Mouse (Mus musculus): Measurements from ENCODE around the gene Alg2.

Gene Alg2

DNA sequence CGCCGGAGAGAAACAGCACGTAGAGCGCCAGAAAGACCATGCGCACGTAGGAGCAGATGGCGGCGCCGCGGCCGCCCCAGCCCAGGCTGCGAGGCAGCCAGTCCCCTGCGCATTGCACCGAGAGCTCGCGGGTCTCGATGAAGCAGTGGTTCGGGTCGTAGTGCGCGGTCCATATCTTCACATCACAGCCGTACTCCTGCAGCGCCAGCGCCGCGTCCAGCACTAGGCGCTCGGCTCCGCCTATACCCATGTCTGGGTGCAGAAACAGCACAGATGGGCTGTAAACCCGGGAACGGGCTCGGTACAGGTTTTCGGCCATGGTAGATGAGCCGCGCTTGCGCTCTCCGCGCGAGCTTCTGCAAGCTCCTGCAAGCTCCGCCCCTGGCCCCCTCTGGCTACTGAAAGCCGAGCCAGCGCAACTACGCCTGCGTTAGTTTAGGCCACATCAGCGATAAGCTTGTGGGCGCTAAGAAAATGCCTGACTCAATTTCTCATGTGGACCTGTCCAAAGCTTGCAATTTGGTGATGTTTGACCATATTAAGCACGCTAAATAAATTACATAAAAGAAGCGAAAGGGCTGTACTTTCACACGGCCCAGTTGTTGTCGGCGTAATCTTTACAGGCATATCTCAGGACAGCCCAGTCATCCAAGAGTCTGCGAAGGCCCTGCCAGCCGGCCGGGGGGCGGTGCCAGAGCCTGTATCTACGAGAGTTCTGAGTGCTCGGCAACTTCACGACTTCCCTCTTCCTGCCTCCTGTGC, at the start of gene Alg2, which contains the start of gene Sec61b:
TSS of gene Alg2 (minus strand) at position 366 of the 762 bp plus-strand sequence.
TSS of gene Sec61b (plus strand) at position 691 of the 762 bp plus-strand sequence.
- DNase-seq: peak; percentile 99

DNA sequence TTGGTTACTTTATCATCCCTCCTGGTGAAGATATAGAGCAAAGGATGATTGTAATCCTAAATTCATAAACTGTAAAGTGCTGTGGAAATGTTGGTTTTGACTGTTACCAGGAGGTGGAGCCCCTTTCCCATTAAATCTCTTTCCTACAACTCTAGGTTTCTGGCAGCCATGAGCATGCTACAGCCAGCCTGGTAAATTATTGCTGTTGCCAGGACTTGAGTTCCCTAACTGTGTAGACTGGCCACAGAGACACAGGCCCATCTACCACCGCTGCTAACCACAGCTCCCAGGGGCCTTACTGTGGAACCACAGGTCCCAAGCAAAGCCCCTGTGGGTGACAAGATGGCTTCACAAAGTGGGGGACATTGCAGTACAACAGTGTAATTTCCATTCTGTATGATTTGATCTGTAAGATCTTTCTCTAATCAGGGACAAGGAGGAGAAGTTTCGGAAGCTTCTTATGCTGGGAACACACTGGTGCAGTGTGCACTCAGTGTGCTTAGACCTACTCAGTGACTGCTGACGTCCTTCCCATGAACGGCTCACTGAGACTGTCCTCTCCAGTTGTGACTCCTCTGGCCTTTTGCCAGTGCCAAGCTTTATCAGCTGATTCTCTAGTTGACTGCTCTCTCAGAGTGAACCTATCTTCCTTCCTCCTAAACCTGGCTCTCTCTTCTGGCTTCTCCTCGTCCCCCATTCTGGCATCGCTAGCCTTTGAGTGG, 47.9 kb upstream of the Alg2 start:
- DNase-seq: peak; percentile 36

DNA sequence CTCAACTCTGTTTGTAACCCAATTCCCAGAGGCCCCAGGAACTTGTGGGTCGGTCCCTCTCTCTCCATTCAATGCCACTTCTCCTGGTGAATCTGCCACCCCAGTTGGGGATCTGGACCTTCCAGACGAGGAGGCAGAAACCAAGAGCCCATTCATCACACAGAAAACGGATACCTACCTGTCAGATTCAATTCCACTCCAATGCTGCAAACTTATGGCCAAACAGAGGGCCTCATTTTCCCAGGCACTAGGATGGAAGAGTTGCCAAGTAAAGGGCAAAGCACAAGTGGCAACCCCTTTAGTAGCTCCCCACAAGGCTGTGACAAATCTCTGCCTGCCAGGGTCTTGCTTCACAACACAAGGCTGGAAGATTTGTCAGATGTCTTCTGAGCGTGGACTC, 45.9 kb upstream of the Alg2 start:
- DNase-seq: no peak

DNA sequence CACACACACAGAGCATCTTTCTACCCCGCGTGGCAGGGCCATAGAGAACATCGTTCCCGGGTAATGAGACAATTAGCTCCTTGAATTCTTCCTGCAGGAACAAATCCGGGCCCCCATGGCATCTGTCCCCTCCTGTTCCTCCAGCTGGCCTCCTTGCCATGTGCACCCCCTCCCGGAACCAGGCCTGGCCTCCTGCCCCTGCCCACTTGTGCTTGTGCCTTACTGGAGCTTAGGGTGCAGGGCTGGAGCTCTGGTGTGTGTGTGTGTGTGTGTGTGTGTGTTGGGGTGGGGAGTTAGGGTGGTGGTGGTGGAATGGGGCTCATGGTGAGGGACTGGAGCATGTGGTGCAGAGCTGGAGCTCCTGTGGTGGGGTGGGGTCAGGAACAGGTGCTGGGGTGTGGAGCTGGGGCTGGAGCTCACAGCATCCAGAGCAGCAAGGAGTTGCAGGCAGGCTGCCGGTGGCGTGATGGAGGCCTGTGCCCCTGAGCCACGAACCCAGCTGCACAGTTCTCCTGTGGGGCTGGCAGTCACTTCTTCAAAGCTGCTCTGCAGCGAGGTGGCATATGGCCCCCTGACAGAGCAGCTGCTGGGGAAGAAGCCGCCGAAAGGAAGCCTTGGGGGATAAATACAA, 44.5 kb upstream of the Alg2 start:
- DNase-seq: peak; percentile 66

DNA sequence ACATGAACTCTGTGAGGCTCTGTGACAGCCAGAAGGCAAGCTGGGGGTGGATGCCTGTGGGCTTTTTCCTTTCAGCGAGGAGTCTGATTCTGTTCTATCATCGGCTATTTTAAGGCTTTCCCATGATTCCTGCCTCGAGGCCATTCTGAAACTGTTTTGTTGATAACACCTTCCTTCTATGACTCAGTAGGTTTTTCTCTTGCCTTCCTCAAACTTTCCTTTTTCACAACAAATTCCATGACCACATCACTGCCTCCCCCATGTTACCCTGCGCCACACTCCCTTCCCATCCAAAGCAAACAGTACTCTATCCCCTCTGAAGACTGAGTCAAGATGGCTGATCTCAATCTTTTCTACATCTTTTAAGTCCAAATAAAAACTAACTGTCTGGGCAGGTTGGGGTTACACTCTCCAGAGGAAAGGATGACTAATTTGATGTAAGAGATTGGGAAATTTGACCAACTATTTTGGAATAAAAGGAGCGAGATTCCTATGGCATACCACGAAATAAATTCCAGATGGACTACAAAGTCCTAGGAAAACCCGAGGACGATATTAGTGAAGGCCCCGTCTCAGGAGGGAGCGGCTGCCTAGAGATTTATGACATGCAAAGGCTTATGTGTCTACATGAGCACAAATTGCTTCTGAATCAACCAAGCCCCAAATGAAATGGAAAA, 30.8 kb upstream of the Alg2 start:
- DNase-seq: no peak

DNA sequence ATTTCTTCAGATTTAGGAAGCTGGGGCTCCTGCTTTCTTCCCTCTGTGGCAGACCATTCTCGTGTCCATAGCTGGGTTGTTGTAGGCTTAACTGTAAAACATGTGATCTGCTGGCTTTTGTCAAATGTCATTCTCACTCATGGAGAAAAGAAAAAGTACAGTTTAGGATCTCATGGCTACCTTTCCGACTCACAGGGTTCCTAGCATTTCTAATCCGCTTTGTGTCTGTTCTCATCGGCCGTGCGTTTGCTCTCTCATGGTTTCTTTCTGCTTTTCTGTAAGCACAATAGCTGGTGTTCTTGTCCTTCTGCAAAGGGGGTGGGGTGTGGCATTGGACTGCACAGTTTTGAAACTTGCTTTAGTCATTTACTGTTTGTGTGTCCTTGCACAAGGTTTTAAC, 28.9 kb upstream of the Alg2 start:
- DNase-seq: no peak

DNA sequence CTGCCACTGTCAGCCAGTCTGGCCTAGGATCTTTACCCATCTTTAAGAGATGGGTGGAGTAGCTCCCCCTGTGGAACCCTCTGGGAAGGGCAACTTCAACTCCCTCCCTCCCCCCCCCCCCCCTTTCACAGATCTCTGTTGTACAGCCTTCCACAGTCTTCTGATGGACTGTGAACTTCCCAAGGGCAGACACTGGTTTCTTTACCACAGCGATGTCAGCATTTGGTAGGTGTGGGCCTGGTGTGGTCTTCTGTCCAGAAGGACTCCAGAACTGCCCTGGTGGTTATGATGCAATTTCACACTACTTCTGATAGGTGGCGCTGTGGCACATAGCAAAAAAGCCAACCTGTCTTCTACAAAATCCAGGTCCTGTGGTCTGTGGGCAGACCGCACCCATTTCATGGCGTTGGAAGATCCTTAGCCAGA, 28.4 kb upstream of the Alg2 start:
- peak; percentile 75 for DNase-seq

DNA sequence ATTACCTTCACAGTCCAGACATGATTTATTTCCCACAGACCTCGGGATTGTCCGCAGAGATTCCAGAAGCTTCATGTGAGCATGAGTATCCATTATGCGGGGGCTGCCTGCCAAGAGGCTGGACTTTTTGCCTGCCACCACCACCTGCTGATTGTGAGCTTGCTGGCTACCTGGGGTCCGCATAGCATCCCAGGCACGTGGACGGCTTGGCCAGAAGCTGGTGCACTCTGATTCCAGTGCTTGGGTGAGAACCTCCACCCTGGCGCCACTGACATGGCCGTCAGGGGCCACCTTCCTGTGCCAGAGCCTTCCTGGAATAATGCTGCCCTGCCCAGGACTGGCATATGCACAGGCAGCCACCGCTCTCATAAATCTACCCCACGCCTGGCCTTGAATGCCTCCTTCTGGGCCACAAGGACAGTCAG, 25.0 kb upstream of the Alg2 start:
- no peak for DNase-seq

DNA sequence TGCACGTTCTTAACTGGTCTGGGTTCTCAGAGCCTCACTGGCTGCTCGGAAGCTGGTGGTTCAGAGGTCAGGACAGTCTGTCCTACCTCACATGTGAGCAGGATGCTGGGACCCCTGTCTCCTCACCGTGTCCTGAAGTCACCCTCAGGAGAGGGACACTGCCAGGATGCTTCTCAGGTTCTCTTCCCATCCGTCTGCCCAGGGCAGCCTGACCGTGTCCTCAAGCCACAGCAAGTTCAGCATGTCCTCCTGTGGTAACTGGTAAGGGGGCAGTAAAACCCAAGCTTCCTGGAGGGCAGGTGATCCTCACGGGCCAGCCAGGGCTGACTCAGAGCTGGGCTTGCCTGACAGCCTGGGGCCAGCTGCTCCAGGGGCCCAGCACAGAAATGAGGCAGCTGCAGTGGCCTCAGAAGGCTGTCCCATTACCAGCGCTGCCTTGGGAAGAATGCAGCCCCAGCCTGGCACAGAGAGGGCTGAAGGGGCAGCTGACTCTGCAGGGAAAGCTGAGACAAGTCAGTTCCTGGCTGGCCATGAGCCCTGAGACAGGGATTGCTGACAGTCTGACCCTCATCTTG, 23.8 kb upstream of the Alg2 start:
- no peak for DNase-seq

DNA sequence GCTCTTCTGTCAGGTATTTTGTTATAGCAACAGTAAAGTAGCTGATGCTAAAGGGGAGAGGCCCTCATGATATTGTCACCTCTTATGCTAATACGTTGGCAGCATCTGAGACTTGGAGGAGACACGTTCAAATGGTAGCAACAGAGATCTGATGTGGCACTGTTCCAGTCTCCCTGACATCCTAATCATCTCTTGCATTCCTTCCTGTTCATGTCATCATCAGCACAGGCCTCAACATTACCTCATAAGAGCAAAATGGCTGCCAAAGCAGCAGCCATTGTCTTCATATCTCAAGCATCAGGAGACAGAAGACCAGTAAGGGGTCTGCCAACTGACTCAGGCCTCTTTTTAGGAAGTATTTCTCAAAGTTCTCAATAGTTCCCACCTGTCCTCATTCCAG, 20.6 kb upstream of the Alg2 start:
- no peak for DNase-seq

DNA sequence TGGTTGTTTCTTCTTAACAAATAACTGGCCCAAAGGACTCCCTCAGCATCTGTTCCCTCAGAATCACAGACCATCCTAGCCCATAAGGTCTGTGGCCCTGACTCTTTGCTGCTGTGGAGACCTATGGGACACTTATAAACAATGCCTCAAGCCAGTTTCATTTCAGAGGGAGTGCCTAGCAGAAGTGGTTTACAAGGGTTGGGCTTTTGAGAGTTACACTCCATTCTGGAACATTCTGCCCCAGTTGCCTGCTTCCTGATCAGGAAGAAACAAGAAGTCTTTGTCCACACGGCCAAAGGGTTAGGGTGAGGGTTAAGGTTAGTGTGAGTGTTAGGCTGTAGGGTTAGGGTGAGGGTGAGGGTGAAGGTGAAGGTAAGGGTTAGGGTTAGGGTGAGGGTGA, 20.0 kb upstream of the Alg2 start:
- no peak for DNase-seq

DNA sequence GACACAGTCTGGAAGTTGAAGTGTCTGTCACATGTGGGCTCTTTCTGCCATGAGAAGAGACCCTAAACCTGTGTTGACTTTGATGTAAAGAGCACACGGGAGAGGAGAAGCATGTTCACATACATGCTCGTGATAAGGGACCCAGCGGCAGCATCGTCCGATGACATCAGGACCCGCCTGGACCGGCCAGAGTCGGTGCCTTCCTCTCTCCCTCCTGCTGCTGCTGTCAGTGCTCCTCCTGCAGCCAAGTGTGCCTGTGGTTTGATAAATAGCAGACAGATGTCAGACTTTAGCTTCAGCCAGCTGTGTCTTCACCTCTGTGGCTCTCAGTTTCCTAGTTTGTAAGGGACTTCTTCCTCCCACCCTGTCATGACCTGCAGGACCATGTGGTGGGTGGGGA, 19.3 kb upstream of the Alg2 start:
- no peak for DNase-seq

DNA sequence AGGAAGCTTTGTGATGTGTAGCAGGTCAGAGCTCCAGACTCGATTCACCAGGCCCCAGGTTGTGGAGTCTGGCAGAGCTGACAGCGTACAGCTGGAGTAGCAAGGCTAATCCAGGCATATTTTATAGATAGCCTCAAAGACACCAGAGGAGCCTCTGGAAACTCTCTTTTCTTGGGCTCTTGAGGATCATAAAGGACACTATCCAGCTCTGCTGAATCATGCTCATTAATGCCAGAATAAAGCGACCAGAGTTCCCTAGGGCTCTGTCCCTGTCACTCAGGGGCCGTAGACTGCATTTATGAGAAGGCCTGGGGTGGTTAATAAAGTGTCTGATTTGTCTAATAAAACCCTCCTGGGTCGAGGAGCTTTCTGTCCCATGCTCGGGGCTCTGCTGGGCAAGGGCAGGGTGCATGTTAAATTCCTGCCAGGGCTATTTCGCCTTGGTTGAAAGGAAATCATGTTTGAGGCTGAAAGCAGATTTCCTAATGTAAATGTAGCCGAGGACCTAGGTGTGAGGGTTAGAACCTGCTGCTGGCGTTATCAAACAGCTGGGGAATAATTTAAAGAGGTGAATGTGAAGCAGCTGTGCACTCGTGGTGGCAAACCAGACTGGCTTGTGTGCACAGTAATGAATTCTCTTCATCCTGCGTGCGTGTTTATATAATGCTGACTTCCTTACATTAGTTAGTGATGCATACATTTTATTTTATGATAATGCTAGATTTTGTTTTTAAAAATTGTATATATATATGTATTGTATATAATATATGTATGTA, 18.4 kb upstream of the Alg2 start:
- DNase-seq: no peak

DNA sequence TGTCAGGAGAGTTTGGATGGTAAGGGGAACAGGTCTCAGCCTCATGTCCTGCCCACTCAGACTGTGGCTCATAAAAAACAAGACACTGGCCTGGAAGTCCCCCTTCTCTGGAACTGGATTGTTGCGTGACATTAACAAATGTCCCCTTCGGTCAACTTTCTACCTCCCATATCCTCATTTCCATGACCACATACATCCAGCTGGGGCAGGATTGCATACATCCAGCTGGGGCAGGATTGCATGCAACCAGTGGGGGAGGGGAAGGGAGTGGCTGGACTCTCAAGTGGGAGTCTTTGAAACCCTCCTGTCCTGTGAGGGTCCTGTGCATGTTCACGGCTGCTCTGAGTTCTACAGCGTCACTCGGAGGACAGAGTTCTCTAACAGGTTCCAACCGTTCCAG, 17.1 kb upstream of the Alg2 start:
- DNase-seq: no peak

DNA sequence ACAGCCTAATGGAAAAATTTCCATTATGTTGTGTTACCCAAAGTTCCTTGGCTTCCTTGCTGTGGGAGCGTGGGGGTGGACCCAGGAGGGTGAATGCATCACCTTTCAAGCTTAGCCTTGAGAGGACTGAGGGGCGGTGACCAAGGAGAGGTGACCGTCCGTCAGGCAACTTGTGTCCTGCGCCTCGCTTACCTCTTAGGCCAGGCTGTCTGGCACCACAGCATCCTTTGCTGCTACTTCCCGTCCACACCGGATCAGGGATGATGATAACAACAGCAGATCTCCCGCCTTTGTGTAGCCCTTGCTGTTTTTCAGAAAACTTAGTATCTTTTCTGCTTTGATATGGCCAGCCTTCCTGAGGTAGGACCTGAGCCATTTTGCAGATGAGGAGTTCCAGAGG, 6.4 kb upstream of the Alg2 start:
- no peak for DNase-seq

DNA sequence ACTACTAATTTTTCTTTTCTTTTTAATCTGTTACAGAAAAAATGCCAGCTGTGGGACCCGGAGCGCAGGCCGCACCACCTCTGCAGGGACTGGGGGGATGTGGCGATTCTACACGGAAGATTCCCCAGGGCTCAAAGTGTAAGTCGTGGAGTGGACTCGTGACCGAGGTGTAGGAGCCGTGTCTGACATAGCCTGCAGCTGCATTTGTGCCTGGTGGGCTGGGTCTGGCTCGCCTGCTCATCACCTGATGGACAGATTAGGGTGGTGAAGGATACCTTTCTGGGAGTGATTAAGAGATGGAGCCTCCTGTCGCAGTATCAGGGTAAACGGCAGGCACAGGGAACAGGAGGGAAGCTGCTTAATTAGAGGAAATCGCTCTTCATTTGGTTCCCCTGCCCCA, 6.0 kb upstream of the Alg2 start:
- no peak for DNase-seq

DNA sequence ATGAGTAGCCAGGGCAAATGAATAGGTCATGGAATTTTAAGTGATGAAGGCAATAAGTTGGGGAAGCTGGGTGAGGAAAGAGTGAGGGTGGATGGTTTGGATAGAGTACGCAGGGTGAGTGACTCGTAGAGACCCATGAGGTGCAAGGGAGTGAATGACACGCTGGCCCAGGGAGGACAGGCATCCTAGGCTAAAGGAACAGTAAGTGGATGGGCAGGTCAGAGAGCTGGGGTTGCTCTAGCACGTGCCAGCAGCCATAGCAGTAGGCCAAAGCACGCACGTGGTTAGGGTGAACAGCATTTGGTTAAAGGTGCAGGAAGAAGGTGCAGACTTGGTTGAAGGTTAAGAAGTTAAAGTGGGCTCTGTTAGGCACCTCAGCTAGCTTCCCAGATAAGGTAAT, 3.4 kb upstream of the Alg2 start:
- DNase-seq: no peak

DNA sequence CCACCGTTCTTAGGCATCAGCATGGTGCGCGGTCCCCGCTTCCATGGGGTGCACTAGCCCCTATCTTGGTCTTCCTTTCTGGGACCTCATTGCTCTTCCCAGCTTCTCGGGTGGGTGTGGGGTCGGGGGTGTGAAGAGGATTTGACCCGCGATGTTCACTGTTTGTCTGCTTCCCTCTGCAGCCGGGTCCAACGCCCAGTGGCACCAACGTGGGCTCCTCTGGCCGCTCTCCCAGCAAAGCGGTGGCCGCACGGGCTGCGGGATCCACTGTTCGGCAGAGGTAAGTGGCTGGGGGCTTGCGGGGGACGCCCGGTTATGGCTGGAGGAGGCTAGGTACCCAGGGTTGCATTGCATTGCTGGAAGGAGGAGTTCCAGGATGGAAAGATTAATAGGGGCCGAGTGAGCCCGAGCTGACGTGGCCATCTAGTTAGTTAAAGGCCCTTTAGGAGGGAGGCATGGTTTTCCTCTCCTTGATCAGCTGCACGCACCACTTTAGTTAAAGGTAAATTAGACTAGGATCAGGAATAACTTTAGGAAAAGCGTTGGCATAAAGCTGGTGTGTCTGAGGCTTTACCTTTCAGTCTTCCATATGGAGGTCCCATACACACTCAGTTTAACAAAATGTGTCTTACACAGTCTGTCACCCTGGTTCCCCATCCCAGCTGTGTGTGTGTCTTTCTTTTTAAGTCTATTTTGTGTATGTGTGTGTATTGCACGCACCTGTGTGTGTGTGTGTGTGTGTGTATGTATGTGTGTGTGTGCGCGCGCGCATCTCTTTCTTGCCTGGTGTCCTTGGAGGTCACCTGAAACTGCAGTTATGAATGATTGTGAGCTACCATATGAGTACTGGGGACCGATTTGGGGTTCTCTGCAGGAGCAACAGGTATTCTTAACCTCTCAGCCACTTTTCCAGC, 854 bp upstream of the Alg2 start:
- no peak for DNase-seq

DNA sequence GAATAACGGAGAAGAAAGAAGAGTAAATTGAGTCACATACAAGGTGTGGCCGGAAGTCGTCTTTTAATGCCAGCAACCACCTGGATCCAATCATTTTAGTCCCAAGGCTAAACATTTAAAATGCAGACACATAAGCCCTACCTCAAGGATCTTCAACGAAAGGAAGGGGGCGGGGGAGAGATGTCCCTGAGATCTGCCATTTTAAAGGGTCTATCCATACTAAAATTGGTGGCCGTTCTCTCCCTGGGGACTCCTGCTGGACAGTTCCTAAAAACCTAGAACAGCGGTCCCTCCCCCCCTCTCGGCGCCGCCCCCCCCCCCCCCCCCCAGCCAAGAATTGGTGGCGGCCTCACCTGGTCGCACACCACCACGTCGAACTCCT, 556 bp downstream of the Alg2 start:
- DNase-seq: peak; percentile 68

DNA sequence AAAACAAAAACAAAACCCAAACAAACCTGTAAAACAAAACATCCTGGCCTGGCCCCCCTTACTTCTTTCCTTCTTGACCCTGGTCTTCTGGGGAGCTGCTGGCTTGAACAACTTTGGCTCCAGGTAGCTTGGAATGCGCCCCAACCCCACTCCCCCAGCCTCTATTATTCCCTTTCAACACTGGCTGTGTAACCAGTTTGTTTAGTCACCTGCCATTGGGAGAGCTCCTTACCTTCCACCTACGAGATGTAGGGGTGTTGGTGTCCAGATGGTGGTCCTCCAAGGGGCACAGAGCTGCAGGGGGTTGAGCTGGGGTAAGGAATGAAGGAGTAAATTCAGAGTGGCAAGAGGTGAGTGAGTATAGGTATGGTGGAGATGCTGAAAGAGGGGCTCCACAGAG, 6.9 kb downstream of the Alg2 start:
- no peak for DNase-seq
